Mouse (Mus musculus) spleen, adult 2 months (tissue): ENCODE measurements around the gene Lrriq1. TPM values are rescaled to one million over a fixed set of nuclear protein-coding genes. Genes with fewer than 3 reads are reported as not detected.

ENCODE experiments used
- DNase-seq, 2 experiments: peaks; one replicate each; pipeline versions ENCODE4 v3.0.0 to v3.0.0-alpha.2; 2012 to 2021; ENCODE audit warnings: low spot score in 2 of 2, low read depth in 1 of 2
- H3K27ac ChIP-seq: fragments of 200-500 bp; 2 replicates; pipeline ENCODE4 v1.5.1; 2012; ENCODE audit warnings: low read length, inconsistent platforms; ENCODE audit not compliant: insufficient read depth
- H3K27me3 ChIP-seq: fragments of 200-500 bp; 2 replicates; pipeline ENCODE4 v1.6.1; 2012; ENCODE audit warnings: mild to moderate bottlenecking, moderate library complexity, low read length, inconsistent platforms; ENCODE audit not compliant: control insufficient read depth, insufficient read depth
- H3K36me3 ChIP-seq: fragments of 200-500 bp; 2 replicates; pipeline ENCODE4 v1.6.1; 2012; ENCODE audit warnings: mild to moderate bottlenecking, low read length, inconsistent platforms; ENCODE audit not compliant: control insufficient read depth, insufficient read depth
- H3K4me1 ChIP-seq: fragments of 200-500 bp; 2 replicates; pipeline ENCODE4 v1.6.1; 2011; ENCODE audit warnings: inconsistent platforms; ENCODE audit not compliant: control insufficient read depth, insufficient read depth, insufficient read length
- H3K4me3 ChIP-seq: fragments of 200-500 bp; 2 replicates; pipeline ENCODE4 v1.5.1; 2011; ENCODE audit warnings: mild to moderate bottlenecking, inconsistent platforms; ENCODE audit not compliant: insufficient read depth, insufficient read length; ENCODE audit errors: extremely low read depth
- CTCF ChIP-seq: fragments of 200-500 bp; IDR thresholded peaks from 2 replicates; pipeline ENCODE4 v1.5.1; 2011; ENCODE audit warnings: mild to moderate bottlenecking, inconsistent platforms; ENCODE audit not compliant: insufficient read depth, insufficient read length, insufficient replicate concordance; ENCODE audit errors: extremely low read depth
- POLR2A ChIP-seq: fragments of 200-500 bp; IDR thresholded peaks from 2 replicates; pipeline ENCODE4 v1.6.1; 2011; ENCODE audit warnings: low read depth, low read length, inconsistent platforms
- WGBS: fragments of 180-500 bp; shearing (Covaris S2); methylation state at CpG from one replicate; pipeline ENCODE4 v1.1.7; 2018; 5-methylcytosine and 5-hydroxymethylcytosine counted together
- polyA plus RNA-seq: library from polyadenylated mRNA; depleted of rRNA; stranded (reverse); fragments of >200 nt; gene quantifications from 2 replicates; pipeline ENCODE4 v1.2.3, GENCODE M21; 2012; rRNA removed

Lrriq1 gene
- not detected in 2 replicates for polyA plus RNA-seq

GRCm38 (mm10) chr10:103235707-103236459 is at the start of gene Lrriq1:
TSS of gene Lrriq1 (minus strand) at chr10:103236322.
- no peak for TF ChIP-seq CTCF
- TF ChIP-seq POLR2A, result no peak
- H3K27me3 ChIP-seq, result no peaks in the 10 kb centered on the region
- no peak within 1 kb of the TSS for H3K4me3 ChIP-seq
- no peak for DNase-seq
- WGBS, result 10% methylated on average over 25 of the region's 25 CpGs
- H3K36me3 ChIP-seq, result no peaks in the 10 kb centered on the region
- no peaks in the 10 kb centered on the region for H3K4me1 ChIP-seq
- no peak within 1 kb of the TSS for H3K27ac ChIP-seq

GRCm38 (mm10) chr10:103253842-103254803 is 18.0 kb upstream of the Lrriq1 start:
- Histone ChIP-seq H3K4me1 (no peaks in the 10 kb centered on the region), H3K27me3 (no peaks in the 10 kb centered on the region), H3K27ac (no peak overlapping the region), H3K36me3 (no peaks in the 10 kb centered on the region), H3K4me3 (no peak overlapping the region)
- TF ChIP-seq CTCF (no peak), POLR2A (no peak)
- DNase-seq, result no peak
- 57% methylated on average over 5 of the region's 5 CpGs for WGBS

- no peak overlapping the region for H3K27ac ChIP-seq
- no peak for DNase-seq
- H3K4me1 ChIP-seq, result no peaks in the 10 kb centered on the region
- 25% methylated on average over 4 of the region's 4 CpGs for WGBS
- H3K4me3 ChIP-seq, result no peak overlapping the region
- TF ChIP-seq CTCF (no peak), POLR2A (no peak)
- H3K36me3 ChIP-seq, result no peaks in the 10 kb centered on the region
- H3K27me3 ChIP-seq, result no peaks in the 10 kb centered on the region
These were observed 294 bp upstream of the Lrriq1 start for GRCm38 (mm10) chr10:103236460-103236772.

- H3K4me3 ChIP-seq, result no peak overlapping the region
- H3K36me3 ChIP-seq, result no peaks in the 10 kb centered on the region
- no peak overlapping the region for H3K27ac ChIP-seq
- H3K27me3 ChIP-seq, result no peaks in the 10 kb centered on the region
- DNase-seq, result no peak
- H3K4me1 ChIP-seq, result no peaks in the 10 kb centered on the region
- no peak for TF ChIP-seq CTCF
- TF ChIP-seq POLR2A, result no peak
- 91% methylated on average over 1 of the region's 1 CpGs for WGBS
These were observed 9.5 kb downstream of the Lrriq1 start for GRCm38 (mm10) chr10:103226646-103227045.

- Histone ChIP-seq H3K4me3 (no peak overlapping the region), H3K27me3 (no peaks in the 10 kb centered on the region), H3K27ac (no peak overlapping the region), H3K36me3 (no peaks in the 10 kb centered on the region), H3K4me1 (no peaks in the 10 kb centered on the region)
- no peak for TF ChIP-seq CTCF
- no peak for TF ChIP-seq POLR2A
- no peak for DNase-seq
- WGBS, result 47% methylated on average over 4 of the region's 4 CpGs
These were observed 41.3 kb downstream of the Lrriq1 start for GRCm38 (mm10) chr10:103194655-103195328.

GRCm38 (mm10) chr10:103145769-103146379 is 90.2 kb downstream of the Lrriq1 start:
- Histone ChIP-seq H3K4me1 (no peaks in the 10 kb centered on the region), H3K4me3 (no peak overlapping the region), H3K27ac (no peak overlapping the region), H3K36me3 (no peaks in the 10 kb centered on the region), H3K27me3 (no peaks in the 10 kb centered on the region)
- DNase-seq, result no peak
- WGBS, result 75% methylated on average over 8 of the region's 8 CpGs
- TF ChIP-seq CTCF, result no peak
- no peak for TF ChIP-seq POLR2A
